Mouse (Mus musculus) B cell, adult (primary cell): ENCODE measurements around the gene Lsm5. TPM values are rescaled to one million over a fixed set of nuclear protein-coding genes. Genes with fewer than 3 reads are reported as not detected.

Source experiments
- total RNA-seq: library from RNA; stranded (reverse); gene quantifications from 4 replicates; pipeline ENCODE4 v1.2.4, GENCODE M21; 2023; ENCODE audit not compliant: inconsistent age

Lsm5 gene
- total RNA-seq: 35.9 to 53.4 TPM (median 44.6 TPM) in 4 replicates

GRCm38 (mm10) chr6:56703931-56704900 lies at the start of gene Lsm5:
TSS of gene Lsm5 (minus strand) at chr6:56704710.

GRCm38 (mm10) chr6:56714574-56715269 lies 10.2 kb upstream of the Lsm5 start, which contains the start of gene Avl9:
TSS of gene Avl9 (plus strand) at chr6:56714899.

Other genes with a start within 250 kb of the Lsm5 start
- gene Pde1c, start 135.6 kb downstream of the Lsm5 start, total RNA-seq: 0.32 to 0.78 TPM (median 0.49 TPM) in 4 replicates
- 111 to 124 TPM (median 118 TPM) in 4 replicates for gene Avl9, start 10.2 kb upstream of the Lsm5 start, total RNA-seq
- 64.1 to 71.3 TPM (median 69.5 TPM) in 4 replicates for gene Kbtbd2, start 93.1 kb upstream of the Lsm5 start, total RNA-seq
- 0.15 to 0.74 TPM (median 0.16 TPM) in 3 of 4 replicates, not detected in the other for gene Fkbp9, start 127.3 kb upstream of the Lsm5 start, total RNA-seq
- gene Nt5c3, start 219.2 kb upstream of the Lsm5 start, total RNA-seq: 52.4 to 60.6 TPM (median 55.3 TPM) in 4 replicates
- gene Vmn1r4, start 219.3 kb upstream of the Lsm5 start, total RNA-seq: 0.35 TPM in 1 of 4 replicates, not detected in the others